Mouse (Mus musculus) adrenal gland, adult 10 weeks (tissue): ENCODE results near the gene Pnliprp1. TPM values are rescaled to one million over a fixed set of nuclear protein-coding genes. Genes with fewer than 3 reads are reported as not detected.

Experiments
- polyA plus RNA-seq: library from polyadenylated mRNA; stranded (reverse); fragments of 350-450 nt; fragmentation: Illumina TruSeq; extraction: RNeasy Lipid Tissue Mini Kit (QIAGEN cat#74804); gene quantifications from one replicate; pipeline ENCODE4 v1.2.3, GENCODE M21; 2014; ENCODE audit warnings: low read depth, low replicate concordance

Pnliprp1 gene
- not detected for polyA plus RNA-seq

DNA sequence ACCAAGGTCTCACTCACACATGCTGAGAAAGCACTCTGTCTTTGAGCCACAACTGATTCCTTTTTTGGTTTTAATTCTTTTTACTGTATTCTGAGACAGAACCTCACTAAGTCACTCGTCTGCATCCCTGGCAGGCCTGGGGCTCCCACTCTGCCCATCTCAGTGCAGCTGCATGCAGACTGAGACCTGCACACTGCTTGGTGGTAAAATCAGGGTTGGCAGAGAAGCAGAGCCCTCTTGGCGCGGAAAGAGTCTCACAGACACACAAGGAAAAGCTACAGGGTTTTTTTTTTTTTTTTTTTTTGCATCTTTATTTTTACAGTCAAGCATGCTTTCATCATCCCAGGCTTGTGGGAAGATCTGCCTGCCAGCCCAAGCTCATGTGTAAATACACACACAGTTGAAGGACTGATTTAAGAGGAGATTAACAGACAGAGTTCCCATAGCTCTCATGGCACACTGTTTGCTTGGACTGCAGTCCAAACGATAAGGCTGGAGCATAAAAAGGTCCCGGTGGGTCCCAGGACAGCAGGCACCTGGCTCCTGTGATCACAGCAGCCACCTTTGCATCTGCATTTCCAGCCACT is at the start of gene Pnliprp1:
Gene Pnliprp1 (plus strand): TSS at position 443 of the 587 bp plus-strand sequence.

DNA sequence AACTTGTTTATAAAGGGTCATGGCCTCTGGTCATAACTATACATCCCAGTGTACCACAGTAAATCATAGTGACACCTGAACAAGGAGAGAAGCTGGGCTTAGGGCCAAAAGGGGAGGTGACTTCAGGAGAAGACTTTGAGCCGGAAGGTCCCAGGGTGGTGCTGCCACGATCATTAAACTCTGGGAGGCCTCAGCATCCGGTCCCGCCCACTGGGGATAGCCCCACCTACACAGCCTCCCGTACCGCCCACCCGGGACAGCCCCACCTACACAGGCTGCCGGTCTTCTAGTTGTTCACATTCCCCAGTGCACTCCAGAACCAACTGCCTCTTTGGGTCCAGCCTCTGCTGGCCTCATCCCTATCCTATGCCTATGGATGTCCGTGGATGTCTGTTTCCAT is 30.7 kb downstream of the Pnliprp1 start, which contains the start of gene Pnliprp2:
Gene Pnliprp2 (plus strand): TSS at position 297 of the 400 bp plus-strand sequence.

Other genes starting within 250 kb of the Pnliprp1 start
- not detected for gene Ccdc172, start 216.9 kb upstream of the Pnliprp1 start, polyA plus RNA-seq
- 0.82 TPM for gene Pnlip, start 76.4 kb upstream of the Pnliprp1 start, polyA plus RNA-seq
- gene Pnliprp2, start 30.8 kb downstream of the Pnliprp1 start, polyA plus RNA-seq, result not detected
- not detected for gene 1700019N19Rik, start 65.6 kb downstream of the Pnliprp1 start, polyA plus RNA-seq
- not detected for gene Eno4, start 214.5 kb downstream of the Pnliprp1 start, polyA plus RNA-seq
- 78.0 TPM for gene Hspa12a, start 214.8 kb downstream of the Pnliprp1 start, polyA plus RNA-seq